Mouse (Mus musculus): Measurements from ENCODE around the gene Dgke. TPM values are rescaled to one million over a fixed set of nuclear protein-coding genes. Genes with fewer than 3 reads are reported as not detected.

Gene Dgke
- polyA plus RNA-seq (2015; fragmentation: Nextera tagmentation; extraction: Ambion mirVana), result 0.47 and 0.68 TPM in 2 replicates

GRCm38 (mm10) chr11:89066750-89067149 lies at the start of gene Dgke:
Dgke (minus strand) TSS chr11:89066850.
- H3K27me3 ChIP-seq (ENCODE audit: control insufficient read depth, insufficient read depth, low read depth, low read length), result no peaks in the 10 kb centered on the region
- no peak within 1 kb of the TSS for H3K4me2 ChIP-seq (ENCODE audit: low read depth, low read length)
- no peaks in the 10 kb centered on the region for H3K36me3 ChIP-seq (ENCODE audit: control insufficient read depth, insufficient read depth)
- no peak within 1 kb of the TSS for H3K27ac ChIP-seq (ENCODE audit: low read length)
- no peak for ATAC-seq (ENCODE audit: low read depth)
- H3K4me3 ChIP-seq (ENCODE audit: low read depth, low read length), result no peak within 1 kb of the TSS
- no peaks in the 10 kb centered on the region for H3K9me3 ChIP-seq (replicated peaks; ENCODE audit: control insufficient read depth, low read length)
- no peak within 1 kb of the TSS for H3K9ac ChIP-seq (ENCODE audit: low read depth, low read length)
- 75% methylated on average over 1 of the region's 1 CpGs for WGBS (ENCODE audit: insufficient replicate concordance)
- peaks cover 6% of the 10 kb centered on the region; the same call in 1 of the 2 replicates for H3K4me1 ChIP-seq (ENCODE audit: control insufficient read depth, low read depth, low read length)

GRCm38 (mm10) chr11:89107180-89107807 lies 40.6 kb upstream of the Dgke start:
- Histone ChIP-seq H3K27me3 (ENCODE audit: control insufficient read depth, insufficient read depth, low read depth, low read length) (no peaks in the 10 kb centered on the region), H3K36me3 (ENCODE audit: control insufficient read depth, insufficient read depth) (no peaks in the 10 kb centered on the region)
- ATAC-seq (ENCODE audit: low read depth), result no peak

GRCm38 (mm10) chr11:89105823-89106222 lies 39.2 kb upstream of the Dgke start:
- Histone ChIP-seq H3K4me3 (ENCODE audit: low read depth, low read length) (no peak overlapping the region), H3K9me3 (replicated peaks; ENCODE audit: control insufficient read depth, low read length) (no peaks in the 10 kb centered on the region), H3K4me2 (ENCODE audit: low read depth, low read length) (no peak overlapping the region), H3K36me3 (ENCODE audit: control insufficient read depth, insufficient read depth) (no peaks in the 10 kb centered on the region), H3K4me1 (ENCODE audit: control insufficient read depth, low read depth, low read length) (no peaks in the 10 kb centered on the region; the same call in 1 of the 2 replicates), H3K9ac (ENCODE audit: low read depth, low read length) (no peak overlapping the region), H3K27me3 (ENCODE audit: control insufficient read depth, insufficient read depth, low read depth, low read length) (no peaks in the 10 kb centered on the region), H3K27ac (ENCODE audit: low read length) (no peak overlapping the region)
- ATAC-seq (ENCODE audit: low read depth), result no peak
- 63% methylated on average over 11 of the region's 11 CpGs for WGBS (ENCODE audit: insufficient replicate concordance)

More at GRCm38 (mm10) chr11:89107180-89107807, 40.6 kb upstream of the Dgke start:
- Histone ChIP-seq H3K4me2 (ENCODE audit: low read depth, low read length) (no peak overlapping the region), H3K9me3 (replicated peaks; ENCODE audit: control insufficient read depth, low read length) (no peaks in the 10 kb centered on the region), H3K4me1 (ENCODE audit: control insufficient read depth, low read depth, low read length) (no peaks in the 10 kb centered on the region; the same call in 1 of the 2 replicates), H3K4me3 (ENCODE audit: low read depth, low read length) (no peak overlapping the region), H3K27ac (ENCODE audit: low read length) (no peak overlapping the region), H3K9ac (ENCODE audit: low read depth, low read length) (no peak overlapping the region)
- 31% methylated on average over 12 of the region's 12 CpGs for WGBS (ENCODE audit: insufficient replicate concordance)

- no peaks in the 10 kb centered on the region for H3K27me3 ChIP-seq (ENCODE audit: control insufficient read depth, insufficient read depth, low read depth, low read length)
- no peaks in the 10 kb centered on the region for H3K36me3 ChIP-seq (ENCODE audit: control insufficient read depth, insufficient read depth)
- H3K9ac ChIP-seq (ENCODE audit: low read depth, low read length), result no peak overlapping the region
- WGBS (ENCODE audit: insufficient replicate concordance), result 82% methylated on average over 8 of the region's 8 CpGs
- H3K4me1 ChIP-seq (ENCODE audit: control insufficient read depth, low read depth, low read length), result no peaks in the 10 kb centered on the region; the same call in 1 of the 2 replicates
- no peak overlapping the region for H3K4me3 ChIP-seq (ENCODE audit: low read depth, low read length)
- no peak overlapping the region for H3K4me2 ChIP-seq (ENCODE audit: low read depth, low read length)
- H3K27ac ChIP-seq (ENCODE audit: low read length), result no peak overlapping the region
- ATAC-seq (ENCODE audit: low read depth), result no peak
- H3K9me3 ChIP-seq (replicated peaks; ENCODE audit: control insufficient read depth, low read length), result no peaks in the 10 kb centered on the region
These were observed 38.6 kb upstream of the Dgke start for GRCm38 (mm10) chr11:89105211-89105610.

- Histone ChIP-seq H3K9me3 (replicated peaks; ENCODE audit: control insufficient read depth, low read length) (no peaks in the 10 kb centered on the region), H3K4me1 (ENCODE audit: control insufficient read depth, low read depth, low read length) (no peaks in the 10 kb centered on the region; the same call in 1 of the 2 replicates), H3K27ac (ENCODE audit: low read length) (no peak overlapping the region), H3K4me2 (ENCODE audit: low read depth, low read length) (no peak overlapping the region), H3K27me3 (ENCODE audit: control insufficient read depth, insufficient read depth, low read depth, low read length) (no peaks in the 10 kb centered on the region), H3K4me3 (ENCODE audit: low read depth, low read length) (no peak overlapping the region), H3K36me3 (ENCODE audit: control insufficient read depth, insufficient read depth) (no peaks in the 10 kb centered on the region), H3K9ac (ENCODE audit: low read depth, low read length) (no peak overlapping the region)
- ATAC-seq (ENCODE audit: low read depth), result peak; percentile 33; the same call in 1 of the 2 replicates
- WGBS (ENCODE audit: insufficient replicate concordance), result 75% methylated on average over 14 of the region's 14 CpGs
These were observed 36.5 kb upstream of the Dgke start for GRCm38 (mm10) chr11:89103166-89103565.

- Histone ChIP-seq H3K4me1 (ENCODE audit: control insufficient read depth, low read depth, low read length) (no peaks in the 10 kb centered on the region), H3K4me2 (ENCODE audit: low read depth, low read length) (peak overlapping the region; percentile 52), H3K27ac (ENCODE audit: low read length) (no peak overlapping the region), H3K27me3 (ENCODE audit: control insufficient read depth, insufficient read depth, low read depth, low read length) (no peaks in the 10 kb centered on the region), H3K9me3 (replicated peaks; ENCODE audit: control insufficient read depth, low read length) (no peaks in the 10 kb centered on the region), H3K36me3 (ENCODE audit: control insufficient read depth, insufficient read depth) (no peaks in the 10 kb centered on the region), H3K9ac (ENCODE audit: low read depth, low read length) (no peak overlapping the region; the same call in 1 of the 2 replicates), H3K4me3 (ENCODE audit: low read depth, low read length) (peak overlapping the region; percentile 36)
- WGBS (ENCODE audit: insufficient replicate concordance), result 7% methylated on average over 17 of the region's 17 CpGs
- ATAC-seq (ENCODE audit: low read depth), result 0 out of 2 replicates have a peak, but pooled peaks have one; percentile 27
These were observed 34.2 kb upstream of the Dgke start for GRCm38 (mm10) chr11:89100826-89101321.

GRCm38 (mm10) chr11:89100403-89100802 lies 33.8 kb upstream of the Dgke start:
- Histone ChIP-seq H3K4me3 (ENCODE audit: low read depth, low read length) (peak overlapping the region; percentile 36), H3K9ac (ENCODE audit: low read depth, low read length) (no peak overlapping the region), H3K27me3 (ENCODE audit: control insufficient read depth, insufficient read depth, low read depth, low read length) (no peaks in the 10 kb centered on the region), H3K4me2 (ENCODE audit: low read depth, low read length) (peak overlapping the region; percentile 52), H3K36me3 (ENCODE audit: control insufficient read depth, insufficient read depth) (no peaks in the 10 kb centered on the region), H3K4me1 (ENCODE audit: control insufficient read depth, low read depth, low read length) (no peaks in the 10 kb centered on the region), H3K27ac (ENCODE audit: low read length) (no peak overlapping the region), H3K9me3 (replicated peaks; ENCODE audit: control insufficient read depth, low read length) (no peaks in the 10 kb centered on the region)
- 0% methylated on average over 9 of the region's 9 CpGs for whole genome bisulfite sequencing (ENCODE audit: insufficient replicate concordance)
- ATAC-seq (ENCODE audit: low read depth), result peak; percentile 76

GRCm38 (mm10) chr11:89098930-89099329 lies 32.3 kb upstream of the Dgke start:
- WGBS (ENCODE audit: insufficient replicate concordance), result 63% methylated on average over 6 of the region's 6 CpGs
- H3K9ac ChIP-seq (ENCODE audit: low read depth, low read length), result no peak overlapping the region
- H3K27me3 ChIP-seq (ENCODE audit: control insufficient read depth, insufficient read depth, low read depth, low read length), result no peaks in the 10 kb centered on the region

GRCm38 (mm10) chr11:89098083-89098835 lies 31.6 kb upstream of the Dgke start:
- Histone ChIP-seq H3K4me1 (ENCODE audit: control insufficient read depth, low read depth, low read length) (no peaks in the 10 kb centered on the region), H3K36me3 (ENCODE audit: control insufficient read depth, insufficient read depth) (no peaks in the 10 kb centered on the region), H3K27me3 (ENCODE audit: control insufficient read depth, insufficient read depth, low read depth, low read length) (no peaks in the 10 kb centered on the region), H3K9me3 (replicated peaks; ENCODE audit: control insufficient read depth, low read length) (no peaks in the 10 kb centered on the region), H3K4me2 (ENCODE audit: low read depth, low read length) (no peak overlapping the region), H3K4me3 (ENCODE audit: low read depth, low read length) (no peak overlapping the region), H3K9ac (ENCODE audit: low read depth, low read length) (no peak overlapping the region), H3K27ac (ENCODE audit: low read length) (no peak overlapping the region)
- ATAC-seq (ENCODE audit: low read depth), result no peak
- WGBS (ENCODE audit: insufficient replicate concordance), result 47% methylated on average over 17 of the region's 17 CpGs

More at GRCm38 (mm10) chr11:89098930-89099329, 32.3 kb upstream of the Dgke start:
- no peaks in the 10 kb centered on the region for H3K36me3 ChIP-seq (ENCODE audit: control insufficient read depth, insufficient read depth)
- no peak overlapping the region for H3K4me2 ChIP-seq (ENCODE audit: low read depth, low read length)
- no peak for ATAC-seq (ENCODE audit: low read depth)
- no peaks in the 10 kb centered on the region for H3K4me1 ChIP-seq (ENCODE audit: control insufficient read depth, low read depth, low read length)
- H3K27ac ChIP-seq (ENCODE audit: low read length), result no peak overlapping the region
- no peaks in the 10 kb centered on the region for H3K9me3 ChIP-seq (replicated peaks; ENCODE audit: control insufficient read depth, low read length)
- no peak overlapping the region for H3K4me3 ChIP-seq (ENCODE audit: low read depth, low read length)

Measured in liver, embryonic 16.5 days (tissue).